Mouse (Mus musculus) intestine, postnatal 0 days (tissue): ENCODE data around the gene P4hb. TPM values are rescaled to one million over a fixed set of nuclear protein-coding genes. Genes with fewer than 3 reads are reported as not detected.
A peak's percentile ranks its signal among the peaks of the same experiment; 100 is the strongest.
"Not testable (repeated sequence)": the region's sequence is repeated elsewhere in the genome, so short reads cannot be mapped to it uniquely, and the experiment has no call there.

ENCODE experiments used
- ATAC-seq: fragments of 200-750 bp; cut with Nextera tagmentation; 2 replicates; pipeline ENCODE4 v1.8.0; 2017; ENCODE audit warnings: mild to moderate bottlenecking, moderate TSS enrichment, moderate library complexity
- H3K27ac ChIP-seq: fragments of 300-500 bp; sonication (generic); 2 replicates; pipeline ENCODE4 v1.5.1; 2014; ENCODE audit warnings: mild to moderate bottlenecking, low read depth, low read length, moderate library complexity
- H3K27me3 ChIP-seq: fragments of 300-500 bp; sonication (generic); replicated peaks from 2 replicates; pipeline ENCODE4 v1.6.1; 2014; ENCODE audit warnings: low read length, mixed read lengths; ENCODE audit not compliant: control insufficient read depth, insufficient read depth
- H3K36me3 ChIP-seq: fragments of 300-500 bp; sonication (generic); 2 replicates; pipeline ENCODE4 v1.6.1; 2014; ENCODE audit warnings: mild to moderate bottlenecking, moderate library complexity; ENCODE audit not compliant: control insufficient read depth, insufficient read depth
- H3K4me1 ChIP-seq: fragments of 300-500 bp; sonication (generic); replicated peaks from 2 replicates; pipeline ENCODE4 v1.6.1; 2014; ENCODE audit warnings: antibody characterized with exemption, low read length, mixed read lengths; ENCODE audit not compliant: control insufficient read depth, insufficient read depth
- H3K4me2 ChIP-seq: fragments of 300-500 bp; sonication (generic); replicated peaks from 2 replicates; pipeline ENCODE4 v1.6.1; 2014; ENCODE audit warnings: low read depth, mild to moderate bottlenecking, moderate library complexity
- H3K4me3 ChIP-seq: fragments of 300-500 bp; sonication (generic); 2 replicates; pipeline ENCODE4 v1.5.1; 2014; ENCODE audit warnings: low read depth, low read length
- H3K9ac ChIP-seq: fragments of 300-500 bp; sonication (generic); 2 replicates; pipeline ENCODE4 v1.6.1; 2014; ENCODE audit warnings: mild to moderate bottlenecking, low read depth, low read length
- H3K9me3 ChIP-seq: fragments of 300-500 bp; sonication (generic); 2 replicates; pipeline ENCODE4 v1.6.1; 2016; ENCODE audit warnings: mixed run types; ENCODE audit not compliant: control insufficient read depth
- CTCF ChIP-seq: sonication (generic); IDR thresholded peaks from 2 replicates; pipeline ENCODE4 v1.5.1; 2016; ENCODE audit warnings: low read depth, mild to moderate bottlenecking, control low read depth, antibody characterized with exemption, moderate library complexity
- WGBS: fragments of 180-500 bp; shearing (Covaris S2); extraction: QIAGEN DNeasy Blood & Tissue Kit; methylation state at CpG from one replicate; pipeline ENCODE4 v1.1.7; 2014; 5-methylcytosine and 5-hydroxymethylcytosine counted together
- polyA plus RNA-seq: library from polyadenylated mRNA; unstranded; fragments of >200 nt; fragmentation: Nextera tagmentation; extraction: Ambion mirVana; gene quantifications from 2 replicates; pipeline ENCODE4 v1.2.1, GENCODE M21; 2015

The P4hb gene
- polyA plus RNA-seq, 1 experiment from 2014 or later: 2,539 TPM

DNA sequence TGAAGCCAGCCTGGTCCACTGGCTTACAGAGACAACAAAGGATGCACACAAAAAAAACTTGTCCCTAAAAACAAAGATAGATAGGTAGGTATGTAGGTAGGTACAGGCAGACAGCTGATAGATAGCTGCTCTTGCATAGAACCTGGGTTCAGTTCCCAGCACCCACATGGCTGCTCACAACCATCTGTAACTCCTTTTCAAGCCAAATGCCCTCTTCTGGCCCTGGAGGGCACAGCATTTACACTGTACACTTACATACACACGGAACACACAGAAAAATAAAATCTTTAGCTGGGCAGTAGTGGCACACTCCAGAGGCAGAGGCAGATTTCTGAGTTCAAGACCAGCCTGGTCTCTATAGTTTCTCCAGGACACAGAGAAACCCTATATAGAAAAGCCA is 10.9 kb upstream of the P4hb start:
- Histone ChIP-seq H3K36me3 (peaks cover 36% of the 10 kb centered on the region), H3K4me3 (no peak overlapping the region), H3K4me1 (0 out of 2 replicates have a peak, but pooled peaks cover 14% of the 10 kb centered on the region), H3K27me3 (no peaks in the 10 kb centered on the region), H3K27ac (no peak overlapping the region), H3K4me2 (no peak overlapping the region), H3K9ac (no peak overlapping the region), H3K9me3 (no peaks in the 10 kb centered on the region)
- ATAC-seq: no peak
- 0 out of 2 replicates have a peak, but pooled peaks have one; percentile 9 for TF ChIP-seq CTCF
- WGBS: 100% methylated on average over 1 of the region's 1 CpGs

DNA sequence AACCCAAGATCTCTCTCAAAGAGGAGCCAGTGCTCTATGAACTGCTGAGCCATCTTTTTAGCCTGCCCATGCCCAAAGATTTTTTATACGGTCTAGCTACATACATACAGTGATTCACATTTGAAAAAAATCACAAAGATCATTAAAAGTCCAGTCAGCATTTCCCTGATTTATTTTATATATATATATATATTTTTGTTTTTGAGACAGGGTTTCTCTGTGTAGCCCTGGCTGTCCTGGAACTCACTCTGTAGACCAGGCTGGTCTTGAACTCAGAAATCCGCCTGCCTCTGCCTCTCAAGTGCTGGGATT is 9.9 kb upstream of the P4hb start:
- not testable (repeated sequence) for H3K27ac ChIP-seq, ATAC-seq, H3K4me2 ChIP-seq, H3K27me3 ChIP-seq, H3K9ac ChIP-seq, H3K4me3 ChIP-seq, H3K9me3 ChIP-seq
- H3K4me1 ChIP-seq: 0 out of 2 replicates have a peak, but pooled peaks cover 14% of the 10 kb centered on the region
- H3K36me3 ChIP-seq: peaks cover 37% of the 10 kb centered on the region
- 97% methylated on average over 2 of the region's 2 CpGs for WGBS

DNA sequence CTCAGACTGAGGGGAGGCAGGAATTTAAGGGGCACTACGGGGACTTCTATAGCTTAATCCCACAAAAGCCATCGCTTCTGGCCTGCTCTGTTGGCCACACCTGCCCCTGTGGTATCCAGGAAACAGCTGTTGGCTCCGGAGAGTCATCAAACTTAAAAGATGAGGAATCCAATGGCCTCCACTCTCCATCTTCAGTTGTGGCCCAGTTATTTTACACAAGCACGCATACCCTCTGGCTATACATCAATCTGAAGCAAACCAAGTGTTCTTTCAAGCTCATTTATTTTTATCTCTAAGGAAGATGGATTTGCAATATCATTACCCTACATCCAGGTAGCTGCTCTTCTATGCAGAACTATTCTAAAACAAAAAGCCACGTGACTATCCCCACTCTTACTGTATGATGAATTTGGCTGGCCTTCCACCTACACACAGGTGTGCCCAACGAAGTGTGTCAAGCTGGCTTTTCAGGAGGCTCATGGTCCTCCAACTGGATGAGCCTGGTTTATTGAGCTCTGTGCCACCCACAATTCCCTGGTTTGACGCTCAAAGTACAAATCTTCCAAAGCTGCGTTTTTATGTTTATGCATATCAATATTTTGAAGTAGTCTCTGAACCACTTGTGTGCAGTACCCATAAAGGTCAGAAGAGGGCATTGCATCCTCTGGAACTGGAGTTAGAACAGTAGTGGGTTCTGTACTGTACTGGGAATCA is 9.4 kb upstream of the P4hb start:
- no peaks in the 10 kb centered on the region for H3K27me3 ChIP-seq
- peak overlapping the region; percentile 100; the same call in 1 of the 2 replicates for H3K9ac ChIP-seq
- peak overlapping the region; percentile 85 for H3K4me3 ChIP-seq
- ATAC-seq: no peak
- WGBS: 70% methylated on average over 8 of the region's 8 CpGs
- H3K9me3 ChIP-seq: no peaks in the 10 kb centered on the region
- H3K27ac ChIP-seq: peak overlapping the region; percentile 99
- peak overlapping the region; percentile 86 for H3K4me2 ChIP-seq
- H3K4me1 ChIP-seq: 0 out of 2 replicates have a peak, but pooled peaks cover 14% of the 10 kb centered on the region
- peak; percentile 72 for TF ChIP-seq CTCF
- H3K36me3 ChIP-seq: peaks cover 37% of the 10 kb centered on the region

DNA sequence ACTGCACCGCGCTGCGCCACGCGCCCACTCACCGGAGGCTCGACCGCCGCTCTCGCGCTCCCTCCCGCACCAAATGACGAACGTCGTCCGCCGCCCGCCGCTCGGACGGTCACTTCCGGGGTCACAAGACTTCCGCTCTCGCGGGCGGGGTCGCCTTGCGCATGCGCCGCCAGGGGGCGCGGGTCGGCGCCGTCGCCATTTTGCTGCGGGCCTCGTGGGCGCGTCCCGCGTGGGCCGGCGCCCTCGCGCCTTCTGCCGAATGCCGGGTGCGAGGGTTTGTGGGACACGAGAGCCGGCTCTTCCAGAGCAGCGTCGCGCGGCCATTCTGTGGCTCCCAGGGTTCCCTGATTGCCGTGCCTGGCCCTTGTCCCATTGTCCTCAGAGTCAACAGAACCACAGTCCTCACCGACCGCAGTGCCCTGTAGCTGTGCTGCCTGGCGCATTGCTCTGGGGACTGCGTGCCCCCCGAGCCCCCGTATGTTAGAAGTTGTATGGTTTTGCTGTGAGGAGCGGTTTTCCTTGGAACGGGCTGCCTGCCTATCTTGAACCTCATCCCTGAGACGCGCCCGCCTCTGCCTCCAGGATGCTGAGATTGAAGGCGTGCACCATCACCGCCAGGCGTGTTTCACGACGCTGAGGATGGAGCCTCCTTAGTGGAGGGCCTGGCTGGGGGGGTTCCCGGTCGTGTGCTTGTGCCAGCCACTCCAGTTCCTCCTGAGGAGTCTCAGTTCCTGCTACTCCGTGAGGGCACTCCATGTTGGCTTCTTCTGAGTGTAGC is 8.6 kb upstream of the P4hb start, which contains the start of gene Arhgdia:
Gene Arhgdia (minus strand): TSS at position 135 of the 778 bp plus-strand sequence.
- 3% methylated on average over 71 of the region's 75 CpGs for WGBS

DNA sequence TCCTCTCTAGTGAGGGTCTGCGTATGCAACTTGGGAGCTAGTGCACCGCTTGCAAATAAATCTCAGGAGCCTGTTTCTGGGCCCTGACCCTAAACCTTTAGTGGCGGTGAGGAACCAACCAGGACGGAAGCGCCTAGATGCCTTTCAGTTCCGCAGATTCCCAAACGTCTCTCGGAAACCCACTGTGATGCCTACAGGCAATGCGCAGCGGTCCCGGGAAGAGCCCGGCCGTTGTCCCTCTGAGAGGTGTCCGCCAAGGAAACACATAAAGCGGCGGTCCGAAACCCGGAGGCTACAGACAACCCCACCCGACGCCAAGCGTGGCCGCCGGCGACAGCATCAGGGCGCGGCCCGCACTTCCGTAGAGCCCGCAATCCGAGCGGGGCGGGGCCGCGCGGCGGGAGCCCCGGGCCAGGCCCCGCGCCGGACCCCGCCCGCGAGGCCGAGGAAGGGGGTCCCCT is 7.8 kb upstream of the P4hb start:
- Histone ChIP-seq H3K9ac (peak overlapping the region; percentile 100), H3K27me3 (no peaks in the 10 kb centered on the region), H3K4me2 (peak overlapping the region; percentile 86), H3K36me3 (peaks cover 34% of the 10 kb centered on the region), H3K27ac (peak overlapping the region; percentile 99), H3K4me1 (peaks cover 22% of the 10 kb centered on the region; the same call in 1 of the 2 replicates), H3K9me3 (no peaks in the 10 kb centered on the region), H3K4me3 (peak overlapping the region; percentile 85)
- ATAC-seq: peak; percentile 36
- no peak for TF ChIP-seq CTCF
- WGBS: 0% methylated on average over 28 of the region's 44 CpGs

More for the DNA sequence above, 8.6 kb upstream of the P4hb start, which contains the start of gene Arhgdia:
- peak; percentile 74 for TF ChIP-seq CTCF
- peak within 1 kb of the TSS; percentile 100 for H3K9ac ChIP-seq
- peaks cover 18% of the 10 kb centered on the region; the same call in 1 of the 2 replicates for H3K4me1 ChIP-seq
- peak within 1 kb of the TSS; percentile 85 for H3K4me3 ChIP-seq
- H3K27me3 ChIP-seq: no peaks in the 10 kb centered on the region
- H3K4me2 ChIP-seq: peak within 1 kb of the TSS; percentile 86
- H3K36me3 ChIP-seq: peaks cover 34% of the 10 kb centered on the region
- ATAC-seq: peak; percentile 46
- H3K27ac ChIP-seq: peak within 1 kb of the TSS; percentile 99
- H3K9me3 ChIP-seq: no peaks in the 10 kb centered on the region

DNA sequence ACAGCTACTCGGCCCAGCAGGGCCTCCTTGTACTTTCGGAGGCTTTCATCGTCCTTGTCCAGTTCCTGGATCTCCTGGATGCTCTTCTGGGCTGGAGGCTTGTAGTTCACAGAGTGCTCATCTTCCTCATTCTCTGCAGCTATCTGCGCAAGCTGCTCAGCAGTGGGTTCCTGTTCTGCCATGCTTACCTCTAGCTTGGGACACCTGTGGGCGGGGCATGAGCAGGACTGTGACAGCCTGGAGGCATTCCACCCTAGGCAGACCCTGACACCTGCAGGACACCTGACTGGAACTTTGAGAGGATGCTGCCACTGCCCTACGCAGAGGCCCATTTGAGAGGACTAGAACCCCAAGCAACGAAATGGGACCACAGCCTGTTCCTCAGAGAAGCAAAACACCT is 7.1 kb upstream of the P4hb start:
- Histone ChIP-seq H3K9me3 (no peaks in the 10 kb centered on the region), H3K4me1 (peaks cover 22% of the 10 kb centered on the region; the same call in 1 of the 2 replicates), H3K4me3 (peak overlapping the region; percentile 85), H3K27ac (peak overlapping the region; percentile 99), H3K9ac (peak overlapping the region; percentile 100), H3K27me3 (no peaks in the 10 kb centered on the region), H3K4me2 (peak overlapping the region; percentile 86), H3K36me3 (peaks cover 30% of the 10 kb centered on the region)
- no peak for ATAC-seq
- 40% methylated on average over 7 of the region's 7 CpGs for WGBS
- no peak for TF ChIP-seq CTCF
